Mouse (Mus musculus) myocyte (in vitro differentiated cells): ENCODE data around the gene Rnf186.

Source experiments
- CEBPB ChIP-seq: IDR thresholded peaks from 2 replicates; pipeline ENCODE4 v1.6.1; 2011; ENCODE audit warnings: mild to moderate bottlenecking, moderate library complexity; ENCODE audit not compliant: poor library complexity, insufficient read depth, severe bottlenecking
- E2F4 ChIP-seq: IDR thresholded peaks from one replicate; pipeline ENCODE4 v1.6.1; 2011; ENCODE audit warnings: mild to moderate bottlenecking, control low read depth, moderate library complexity; ENCODE audit not compliant: insufficient read depth
- MAX ChIP-seq: IDR thresholded peaks from one replicate; pipeline ENCODE4 v1.6.1; 2011; ENCODE audit warnings: low read depth, mild to moderate bottlenecking, control low read depth
- MYOD1 ChIP-seq, 3 experiments: IDR thresholded peaks; one replicate each; pipeline ENCODE4 v1.6.1; 2011; ENCODE audit warnings: control low read depth in 2 of 3, low read depth in 2 of 3, mild to moderate bottlenecking in 2 of 3, moderate library complexity in 1 of 3; ENCODE audit not compliant: insufficient read length in 2 of 3, control insufficient read depth in 1 of 3
- MYOG ChIP-seq, 3 experiments: IDR thresholded peaks; one replicate each; pipeline ENCODE4 v1.6.1; 2011; ENCODE audit warnings: control low read depth in 2 of 3, low read depth in 2 of 3, mild to moderate bottlenecking in 2 of 3; ENCODE audit not compliant: insufficient read length in 2 of 3, control insufficient read depth in 1 of 3, insufficient read depth in 1 of 3
- POLR2A ChIP-seq: IDR thresholded peaks from one replicate; pipeline ENCODE4 v1.6.1; 2011; ENCODE audit warnings: low read depth, mild to moderate bottlenecking, control low read depth, moderate library complexity; ENCODE audit not compliant: insufficient read length
- POLR2AphosphoS2 ChIP-seq: IDR thresholded peaks from one replicate; pipeline ENCODE4 v1.6.1; 2011; ENCODE audit warnings: low read depth, control low read depth; ENCODE audit not compliant: insufficient read length
- REST ChIP-seq: IDR thresholded peaks from one replicate; pipeline ENCODE4 v1.6.1; 2011; ENCODE audit warnings: mild to moderate bottlenecking, control low read depth, moderate library complexity; ENCODE audit not compliant: insufficient read depth, insufficient read length
- SRF ChIP-seq: IDR thresholded peaks from one replicate; pipeline ENCODE4 v1.6.1; 2011; ENCODE audit warnings: low read depth; ENCODE audit not compliant: control insufficient read depth, insufficient read length
- TCF12 ChIP-seq: IDR thresholded peaks from one replicate; pipeline ENCODE4 v1.6.1; 2011; ENCODE audit warnings: mild to moderate bottlenecking, control low read depth; ENCODE audit not compliant: poor library complexity, insufficient read depth, severe bottlenecking
- USF1 ChIP-seq: IDR thresholded peaks from one replicate; pipeline ENCODE4 v1.6.1; 2011; ENCODE audit warnings: low read depth, mild to moderate bottlenecking, control low read depth, moderate library complexity

DNA sequence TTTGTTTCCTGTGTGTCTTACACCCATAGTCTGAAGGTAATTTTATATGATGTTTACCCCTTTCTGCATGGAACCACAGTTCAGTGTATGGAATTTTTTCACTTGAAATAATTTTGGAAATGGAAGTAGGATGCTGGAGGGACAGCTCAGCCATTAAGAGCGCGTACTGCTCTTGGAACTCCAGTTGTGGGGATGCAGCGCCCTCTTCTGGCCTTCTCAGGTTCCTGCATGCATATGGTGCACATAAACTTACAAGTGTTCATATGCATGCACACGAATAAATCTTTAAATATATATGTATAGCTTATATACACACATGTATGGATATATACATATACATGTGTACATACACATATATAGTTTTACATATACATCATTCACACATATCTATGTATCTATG, 30.2 kb downstream of the Rnf186 start:
- TF ChIP-seq SRF (no peak), POLR2A (no peak), E2F4 (no peak), TCF12 (no peak), MYOG (IDR thresholded peaks at IDR 0.05; ENCODE audit: control insufficient read depth in 1 of 3, insufficient read depth in 1 of 3, insufficient read length in 2 of 3, low read depth in 2 of 3) (no peak), POLR2AphosphoS2 (no peak), REST (no peak), USF1 (no peak), CEBPB (no peak), MAX (no peak), MYOD1 (IDR thresholded peaks at IDR 0.05; ENCODE audit: control insufficient read depth in 1 of 3, insufficient read length in 2 of 3, low read depth in 2 of 3) (no peak)
